Mouse (Mus musculus) T-helper 2 cell (primary cell): ENCODE results near the gene Ube2r2.

ENCODE experiments used
- in situ Hi-C: fragments of 300-600 bp; cut with MboI, MseI; formaldehyde crosslinking; loops from one replicate; pipeline ENCODE4 v1.15.1; 2025; ENCODE audit warnings: high pct_unique_total_duplicates

Gene Ube2r2

GRCm38 (mm10) chr4:41174631-41175030 is 39.1 kb downstream of the Ube2r2 start:
- in situ Hi-C loops: no loop called here

GRCm38 (mm10) chr4:41179825-41180725 is 44.5 kb downstream of the Ube2r2 start:
- in situ Hi-C loops: no loop called here

- in situ Hi-C loops: no loop called here
These were observed 54.3 kb downstream of the Ube2r2 start for GRCm38 (mm10) chr4:41189809-41190208.

GRCm38 (mm10) chr4:41192544-41193512 is 57.3 kb downstream of the Ube2r2 start:
- in situ Hi-C loops: no loop called here

GRCm38 (mm10) chr4:41195328-41195727 is 59.8 kb downstream of the Ube2r2 start:
- in situ Hi-C loops: no loop called here

- in situ Hi-C loops: no loop called here
These were observed 61.5 kb downstream of the Ube2r2 start for GRCm38 (mm10) chr4:41196861-41197610.

GRCm38 (mm10) chr4:41202135-41202534 is 66.6 kb downstream of the Ube2r2 start:
- in situ Hi-C loops: loop anchor here (25.0 kb wide), 1 partner anchor 215 kb away; no protein-coding TSS in a partner anchor

- in situ Hi-C loops: loop anchor here (25.0 kb wide), 1 partner anchor 218 kb away; no protein-coding TSS in a partner anchor
These were observed 70.2 kb downstream of the Ube2r2 start for GRCm38 (mm10) chr4:41205751-41206150.

- in situ Hi-C loops: loop anchor here (25.0 kb wide), 1 partner anchor 221 kb away; no protein-coding TSS in a partner anchor
These were observed 72.5 kb downstream of the Ube2r2 start for GRCm38 (mm10) chr4:41208050-41208449.

GRCm38 (mm10) chr4:41225412-41225811 is 89.9 kb downstream of the Ube2r2 start:
- in situ Hi-C loops: no loop called here

- in situ Hi-C loops: no loop called here
These were observed 90.8 kb downstream of the Ube2r2 start for GRCm38 (mm10) chr4:41226351-41226750.

GRCm38 (mm10) chr4:41235621-41236020 is 100.1 kb downstream of the Ube2r2 start:
- in situ Hi-C loops: no loop called here

- in situ Hi-C loops: no loop called here
These were observed 105.4 kb downstream of the Ube2r2 start for GRCm38 (mm10) chr4:41240916-41241315.
